Mouse (Mus musculus) fibroblast of lung, adult 2 months (primary cell): ENCODE data around the gene Ctnnd2.

ENCODE experiments used
- DNase-seq: peaks from one replicate; pipeline ENCODE4 v3.0.0-alpha.2; 2011; ENCODE audit warnings: low read depth

Ctnnd2 gene

GRCm38 (mm10) chr15:30992357-30992756, 820.0 kb downstream of the Ctnnd2 start:
- no peak for DNase-seq

GRCm38 (mm10) chr15:30992901-30993300, 820.5 kb downstream of the Ctnnd2 start:
- DNase-seq: no peak

GRCm38 (mm10) chr15:30995346-30995745, 823.0 kb downstream of the Ctnnd2 start:
- no peak for DNase-seq

GRCm38 (mm10) chr15:31004468-31004867, 832.1 kb downstream of the Ctnnd2 start:
- no peak for DNase-seq

- no peak for DNase-seq
Measured at GRCm38 (mm10) chr15:31004976-31005375, 832.6 kb downstream of the Ctnnd2 start.

- DNase-seq: no peak
Measured at GRCm38 (mm10) chr15:31006050-31006824, 833.8 kb downstream of the Ctnnd2 start.

GRCm38 (mm10) chr15:31006825-31007157, 834.4 kb downstream of the Ctnnd2 start:
- DNase-seq: no peak

GRCm38 (mm10) chr15:31008594-31008993, 836.2 kb downstream of the Ctnnd2 start:
- no peak for DNase-seq

- DNase-seq: no peak
Measured at GRCm38 (mm10) chr15:31020769-31021168, 848.4 kb downstream of the Ctnnd2 start.

GRCm38 (mm10) chr15:31022012-31022411, 849.6 kb downstream of the Ctnnd2 start:
- no peak for DNase-seq

GRCm38 (mm10) chr15:31022497-31022896, 850.1 kb downstream of the Ctnnd2 start:
- no peak for DNase-seq

GRCm38 (mm10) chr15:31023766-31024165, 851.4 kb downstream of the Ctnnd2 start:
- no peak for DNase-seq

GRCm38 (mm10) chr15:31027448-31028230, 855.2 kb downstream of the Ctnnd2 start:
- no peak for DNase-seq

- no peak for DNase-seq
Measured at GRCm38 (mm10) chr15:31044983-31045382, 872.6 kb downstream of the Ctnnd2 start.

GRCm38 (mm10) chr15:31051496-31051895, 879.1 kb downstream of the Ctnnd2 start:
- DNase-seq: no peak

- no peak for DNase-seq
Measured at GRCm38 (mm10) chr15:31056145-31056544, 883.8 kb downstream of the Ctnnd2 start.

- DNase-seq: no peak
Measured at GRCm38 (mm10) chr15:31058315-31058714, 885.9 kb downstream of the Ctnnd2 start.

GRCm38 (mm10) chr15:31063734-31064133, 891.3 kb downstream of the Ctnnd2 start:
- no peak for DNase-seq

GRCm38 (mm10) chr15:31068127-31068526, 895.7 kb downstream of the Ctnnd2 start:
- DNase-seq: peak; percentile 68

- no peak for DNase-seq
Measured at GRCm38 (mm10) chr15:31070311-31070710, 897.9 kb downstream of the Ctnnd2 start.
